Mouse (Mus musculus) embryonic fibroblast, embryonic 13.5 days (primary cell): ENCODE measurements around the gene Pdk1.

Experiments used
- CTCF ChIP-seq: IDR thresholded peaks from 2 replicates; pipeline ENCODE4 v1.5.1; 2011; ENCODE audit warnings: mild to moderate bottlenecking, control low read depth, low read length, moderate library complexity, borderline replicate concordance; ENCODE audit not compliant: insufficient read depth
- POLR2A ChIP-seq: IDR thresholded peaks from 2 replicates; pipeline ENCODE4 v1.6.1; 2011; ENCODE audit warnings: low read depth, mild to moderate bottlenecking, control low read depth, low read length, moderate library complexity

- TF ChIP-seq POLR2A (no peak), CTCF (no peak)
These were observed 44.1 kb upstream of the Pdk1 start for GRCm38 (mm10) chr2:71828928-71829327.
